Mouse (Mus musculus): Measurements from ENCODE around the gene Slc6a1. TPM values are rescaled to one million over a fixed set of nuclear protein-coding genes. Genes with fewer than 3 reads are reported as not detected.
"Not testable (repeated sequence)": the region's sequence is repeated elsewhere in the genome, so short reads cannot be mapped to it uniquely, and the experiment has no call there.

The Slc6a1 gene
- total RNA-seq, 2 experiments from 2014 or later = 343 to 359 TPM

GRCm38 (mm10) chr6:114341381-114341780 lies 58.9 kb downstream of the Slc6a1 start:
- intact Hi-C loops (cut with DNase I); DNase-seq (ENCODE audit: low spot score in 2 of 2): not testable (repeated sequence)

GRCm38 (mm10) chr6:114343740-114344139 lies 61.3 kb downstream of the Slc6a1 start:
- DNase-seq (ENCODE audit: low spot score in 2 of 2) = peak; percentile 73 to 84
- intact Hi-C loops (cut with DNase I) = loop anchor here (1.0 kb wide), 2 partner anchors 119 to 253 kb away; no protein-coding TSS in a partner anchor

- intact Hi-C loops (cut with DNase I) = loop anchor here (5.0 kb wide), 4 partner anchors 47 to 577 kb away; no protein-coding TSS in a partner anchor
- peak; percentile 65 to 78 for DNase-seq (ENCODE audit: low spot score in 2 of 2)
Measured at GRCm38 (mm10) chr6:114345156-114345555, 62.7 kb downstream of the Slc6a1 start.

- peak; percentile 76 to 88 for DNase-seq (ENCODE audit: low spot score in 2 of 2)
- intact Hi-C loops (cut with DNase I) = loop anchor here (5.0 kb wide), 4 partner anchors 44 to 574 kb away; no protein-coding TSS in a partner anchor
Measured at GRCm38 (mm10) chr6:114347831-114348754, 65.7 kb downstream of the Slc6a1 start.

- DNase-seq (ENCODE audit: low spot score in 2 of 2) = no peak
- intact Hi-C loops (cut with DNase I) = no loop called here
Measured at GRCm38 (mm10) chr6:114354635-114355034, 72.2 kb downstream of the Slc6a1 start.

GRCm38 (mm10) chr6:114358171-114358570 lies 75.7 kb downstream of the Slc6a1 start:
- intact Hi-C loops (cut with DNase I) = no loop called here
- no peak for DNase-seq (ENCODE audit: low spot score in 2 of 2)

GRCm38 (mm10) chr6:114362355-114362754 lies 79.9 kb downstream of the Slc6a1 start:
- intact Hi-C loops (cut with DNase I) = no loop called here
- no peak for DNase-seq (ENCODE audit: low spot score in 2 of 2)

GRCm38 (mm10) chr6:114363740-114364139 lies 81.3 kb downstream of the Slc6a1 start:
- intact Hi-C loops (cut with DNase I) = no loop called here
- DNase-seq (ENCODE audit: low spot score in 2 of 2) = no peak

- intact Hi-C loops (cut with DNase I) = no loop called here
- DNase-seq (ENCODE audit: low spot score in 2 of 2) = no peak
Measured at GRCm38 (mm10) chr6:114364734-114365133, 82.3 kb downstream of the Slc6a1 start.

- intact Hi-C loops (cut with DNase I) = no loop called here
Measured at GRCm38 (mm10) chr6:114366191-114366590, 83.8 kb downstream of the Slc6a1 start.

More at GRCm38 (mm10) chr6:114366191-114366590, 83.8 kb downstream of the Slc6a1 start:
- DNase-seq (ENCODE audit: low spot score in 2 of 2) = no peak

Other genes starting within 250 kb of the Slc6a1 start
- 100 to 1,000 TPM; 603 to 682 TPM for gene Atp2b2, start 240.0 kb upstream of the Slc6a1 start, total RNA-seq (2021)
- 100 to 1,000 TPM; 104 to 112 TPM for gene Slc6a11, start 151.4 kb upstream of the Slc6a1 start, total RNA-seq (2021)
- gene Hrh1, start 115.3 kb downstream of the Slc6a1 start, total RNA-seq (2021) = 10 to 100 TPM; 17.9 to 18.5 TPM